Mouse (Mus musculus) hindbrain, embryonic 10.5 days (tissue): ENCODE results near the gene Ccl24. TPM values are rescaled to one million over a fixed set of nuclear protein-coding genes. Genes with fewer than 3 reads are reported as not detected.
"Not testable (repeated sequence)": the region's sequence is repeated elsewhere in the genome, so short reads cannot be mapped to it uniquely, and the experiment has no call there.

Source experiments
- DNase-seq: peaks from one replicate; pipeline ENCODE4 v3.0.0-alpha.2; 2017; ENCODE audit warnings: low spot score
- H3K27ac ChIP-seq: fragments of 300-500 bp; sonication (generic); 2 replicates; pipeline ENCODE4 v1.5.1; 2016; ENCODE audit warnings: mild to moderate bottlenecking, moderate library complexity
- H3K27me3 ChIP-seq: fragments of 300-500 bp; sonication (generic); 2 replicates; pipeline ENCODE4 v1.6.1; 2016; ENCODE audit warnings: mild to moderate bottlenecking; ENCODE audit not compliant: poor library complexity, insufficient read depth, severe bottlenecking
- H3K36me3 ChIP-seq: fragments of 300-500 bp; sonication (generic); 2 replicates; pipeline ENCODE4 v1.6.1; 2016; ENCODE audit warnings: mild to moderate bottlenecking, moderate library complexity
- H3K4me1 ChIP-seq: fragments of 300-500 bp; sonication (generic); replicated peaks from 2 replicates; pipeline ENCODE4 v1.6.1; 2016; ENCODE audit warnings: mild to moderate bottlenecking
- H3K4me3 ChIP-seq: fragments of 300-500 bp; sonication (generic); 2 replicates; pipeline ENCODE4 v1.5.1; 2016; ENCODE audit warnings: mild to moderate bottlenecking, moderate library complexity
- H3K9me3 ChIP-seq: fragments of 300-500 bp; sonication (generic); 2 replicates; pipeline ENCODE4 v1.6.1; 2016; ENCODE audit warnings: mild to moderate bottlenecking, moderate library complexity
- WGBS: fragments of 180-500 bp; shearing (Covaris S2); methylation state at CpG from one replicate; pipeline ENCODE4 v1.1.7; 2016; 5-methylcytosine and 5-hydroxymethylcytosine counted together
- polyA plus RNA-seq: library from polyadenylated mRNA; unstranded; fragments of >200 nt; fragmentation: Nextera tagmentation; extraction: Ambion mirVana; gene quantifications from 2 replicates; pipeline ENCODE4 v1.2.1, GENCODE M21; 2016

Ccl24 gene
- 1.1 and 1.9 TPM in 2 replicates for polyA plus RNA-seq

GRCm38 (mm10) chr5:135573006-135573405 is at the start of gene Ccl24:
TSS of gene Ccl24 (minus strand) at chr5:135573049.
- no peak within 1 kb of the TSS for H3K4me3 ChIP-seq
- 91% methylated on average over 6 of the region's 6 CpGs for WGBS

GRCm38 (mm10) chr5:135621725-135622124 is 48.9 kb upstream of the Ccl24 start:
- Histone ChIP-seq H3K4me3 (no peak overlapping the region), H3K9me3 (no peaks in the 10 kb centered on the region), H3K4me1 (no peaks in the 10 kb centered on the region), H3K27me3 (no peaks in the 10 kb centered on the region), H3K27ac (no peak overlapping the region), H3K36me3 (no peaks in the 10 kb centered on the region)
- 89% methylated on average over 10 of the region's 10 CpGs for WGBS
- no peak for DNase-seq

More at GRCm38 (mm10) chr5:135573006-135573405, at the start of gene Ccl24:
- no peak for DNase-seq
- Histone ChIP-seq H3K9me3 (no peaks in the 10 kb centered on the region), H3K36me3 (no peaks in the 10 kb centered on the region), H3K27ac (no peak within 1 kb of the TSS), H3K27me3 (no peaks in the 10 kb centered on the region), H3K4me1 (no peaks in the 10 kb centered on the region)

GRCm38 (mm10) chr5:135620526-135620925 is 47.7 kb upstream of the Ccl24 start:
- no peak for DNase-seq
- no peak overlapping the region for H3K4me3 ChIP-seq
- WGBS, result 88% methylated on average over 9 of the region's 9 CpGs
- no peaks in the 10 kb centered on the region for H3K27me3 ChIP-seq
- no peaks in the 10 kb centered on the region for H3K4me1 ChIP-seq
- no peaks in the 10 kb centered on the region for H3K9me3 ChIP-seq
- no peaks in the 10 kb centered on the region for H3K36me3 ChIP-seq
- no peak overlapping the region for H3K27ac ChIP-seq

GRCm38 (mm10) chr5:135619741-135620140 is 46.9 kb upstream of the Ccl24 start:
- H3K4me3 ChIP-seq, DNase-seq, H3K27ac ChIP-seq, H3K4me1 ChIP-seq, H3K27me3 ChIP-seq, H3K9me3 ChIP-seq, H3K36me3 ChIP-seq: not testable (repeated sequence)
- WGBS, result 89% methylated on average over 10 of the region's 10 CpGs

GRCm38 (mm10) chr5:135609794-135610193 is 36.9 kb upstream of the Ccl24 start:
- Histone ChIP-seq H3K4me1 (no peaks in the 10 kb centered on the region), H3K36me3 (no peaks in the 10 kb centered on the region), H3K27ac (no peak overlapping the region), H3K27me3 (no peaks in the 10 kb centered on the region), H3K4me3 (no peak overlapping the region), H3K9me3 (0 out of 2 replicates have a peak, but pooled peaks cover 2% of the 10 kb centered on the region)
- no peak for DNase-seq
- 79% methylated on average over 4 of the region's 4 CpGs for WGBS

GRCm38 (mm10) chr5:135607581-135607980 is 34.7 kb upstream of the Ccl24 start:
- H3K4me1 ChIP-seq, result no peaks in the 10 kb centered on the region
- H3K27me3 ChIP-seq, result no peaks in the 10 kb centered on the region
- 55% methylated on average over 1 of the region's 1 CpGs for WGBS
- H3K9me3 ChIP-seq, result peaks cover 8% of the 10 kb centered on the region
- no peak overlapping the region for H3K4me3 ChIP-seq
- H3K36me3 ChIP-seq, result no peaks in the 10 kb centered on the region
- no peak overlapping the region for H3K27ac ChIP-seq
- DNase-seq, result no peak

- H3K36me3 ChIP-seq, DNase-seq, H3K27me3 ChIP-seq, H3K4me3 ChIP-seq, H3K9me3 ChIP-seq, H3K27ac ChIP-seq, H3K4me1 ChIP-seq: not testable (repeated sequence)
- WGBS, result no CpG with 5 or more reads among the region's 1 CpGs
Observed at GRCm38 (mm10) chr5:135606717-135607116, 33.9 kb upstream of the Ccl24 start.

GRCm38 (mm10) chr5:135604643-135605042 is 31.8 kb upstream of the Ccl24 start:
- DNase-seq, H3K9me3 ChIP-seq, H3K27me3 ChIP-seq, H3K4me1 ChIP-seq, H3K27ac ChIP-seq, H3K4me3 ChIP-seq, H3K36me3 ChIP-seq: not testable (repeated sequence)
- no CpG with 5 or more reads among the region's 1 CpGs for WGBS

GRCm38 (mm10) chr5:135589996-135590784 is 17.3 kb upstream of the Ccl24 start:
- H3K9me3 ChIP-seq, result peaks cover 16% of the 10 kb centered on the region
- 80% methylated on average over 12 of the region's 12 CpGs for WGBS
- no peaks in the 10 kb centered on the region for H3K27me3 ChIP-seq
- no peak overlapping the region for H3K27ac ChIP-seq
- no peak for DNase-seq
- H3K4me3 ChIP-seq, result no peak overlapping the region
- H3K4me1 ChIP-seq, result peaks cover 6% of the 10 kb centered on the region; the same call in 1 of the 2 replicates
- H3K36me3 ChIP-seq, result no peaks in the 10 kb centered on the region

GRCm38 (mm10) chr5:135587764-135588163 is 14.9 kb upstream of the Ccl24 start:
- H3K36me3 ChIP-seq, result no peaks in the 10 kb centered on the region
- peaks cover 6% of the 10 kb centered on the region; the same call in 1 of the 2 replicates for H3K4me1 ChIP-seq
- 88% methylated on average over 4 of the region's 4 CpGs for WGBS

GRCm38 (mm10) chr5:135585691-135586090 is 12.8 kb upstream of the Ccl24 start:
- peaks cover 4% of the 10 kb centered on the region; the same call in 1 of the 2 replicates for H3K9me3 ChIP-seq
- peaks cover 6% of the 10 kb centered on the region; the same call in 1 of the 2 replicates for H3K4me1 ChIP-seq
- no peak overlapping the region for H3K27ac ChIP-seq
- 86% methylated on average over 8 of the region's 8 CpGs for WGBS
- H3K36me3 ChIP-seq, result no peaks in the 10 kb centered on the region
- no peak overlapping the region for H3K4me3 ChIP-seq
- DNase-seq, result no peak
- H3K27me3 ChIP-seq, result no peaks in the 10 kb centered on the region

More at GRCm38 (mm10) chr5:135587764-135588163, 14.9 kb upstream of the Ccl24 start:
- DNase-seq, result no peak
- peaks cover 16% of the 10 kb centered on the region for H3K9me3 ChIP-seq
- H3K4me3 ChIP-seq, result no peak overlapping the region
- no peak overlapping the region for H3K27ac ChIP-seq
- no peaks in the 10 kb centered on the region for H3K27me3 ChIP-seq

- 85% methylated on average over 4 of the region's 4 CpGs for WGBS
- Histone ChIP-seq H3K4me3 (no peak overlapping the region), H3K9me3 (no peaks in the 10 kb centered on the region), H3K36me3 (no peaks in the 10 kb centered on the region), H3K27ac (no peak overlapping the region), H3K27me3 (no peaks in the 10 kb centered on the region), H3K4me1 (peaks cover 6% of the 10 kb centered on the region; the same call in 1 of the 2 replicates)
- no peak for DNase-seq
Observed at GRCm38 (mm10) chr5:135582330-135582729, 9.5 kb upstream of the Ccl24 start.

- Histone ChIP-seq H3K4me3 (no peak overlapping the region), H3K9me3 (no peaks in the 10 kb centered on the region), H3K27me3 (no peaks in the 10 kb centered on the region), H3K36me3 (no peaks in the 10 kb centered on the region), H3K4me1 (no peaks in the 10 kb centered on the region), H3K27ac (no peak overlapping the region)
- no peak for DNase-seq
- WGBS, result 87% methylated on average over 10 of the region's 10 CpGs
Observed at GRCm38 (mm10) chr5:135579331-135579751, 6.5 kb upstream of the Ccl24 start.
